Mouse (Mus musculus): Measurements from ENCODE around the gene Cabp4.
"Not testable (repeated sequence)": the region's sequence is repeated elsewhere in the genome, so short reads cannot be mapped to it uniquely, and the experiment has no call there.

The Cabp4 gene

GRCm38 (mm10) chr19:4147022-4147405 lies 3.2 kb upstream of the Cabp4 start:
- DNase-seq (ENCODE audit: low read depth, low spot score) = no peak

GRCm38 (mm10) chr19:4146366-4147021 lies 2.7 kb upstream of the Cabp4 start:
- no peak for DNase-seq (ENCODE audit: low read depth, low spot score)

GRCm38 (mm10) chr19:4145936-4146335 lies 2.1 kb upstream of the Cabp4 start:
- DNase-seq (ENCODE audit: low read depth, low spot score) = peak; percentile 62

- no peak for DNase-seq (ENCODE audit: low read depth, low spot score)
Measured at GRCm38 (mm10) chr19:4144550-4145498, 991 bp upstream of the Cabp4 start.

GRCm38 (mm10) chr19:4142416-4143173 lies 1.2 kb downstream of the Cabp4 start:
- no peak for DNase-seq (ENCODE audit: low read depth, low spot score)

- DNase-seq (ENCODE audit: low read depth, low spot score) = no peak
Measured at GRCm38 (mm10) chr19:4140147-4140546, 3.7 kb downstream of the Cabp4 start.

- DNase-seq (ENCODE audit: low read depth, low spot score) = no peak
Measured at GRCm38 (mm10) chr19:4139446-4139845, 4.4 kb downstream of the Cabp4 start, which contains the start of gene Gpr152. Gene Gpr152, plus strand, starts transcription at chr19:4139787.

GRCm38 (mm10) chr19:4137913-4138312 lies 5.9 kb downstream of the Cabp4 start:
- no peak for DNase-seq (ENCODE audit: low read depth, low spot score)

DNA sequence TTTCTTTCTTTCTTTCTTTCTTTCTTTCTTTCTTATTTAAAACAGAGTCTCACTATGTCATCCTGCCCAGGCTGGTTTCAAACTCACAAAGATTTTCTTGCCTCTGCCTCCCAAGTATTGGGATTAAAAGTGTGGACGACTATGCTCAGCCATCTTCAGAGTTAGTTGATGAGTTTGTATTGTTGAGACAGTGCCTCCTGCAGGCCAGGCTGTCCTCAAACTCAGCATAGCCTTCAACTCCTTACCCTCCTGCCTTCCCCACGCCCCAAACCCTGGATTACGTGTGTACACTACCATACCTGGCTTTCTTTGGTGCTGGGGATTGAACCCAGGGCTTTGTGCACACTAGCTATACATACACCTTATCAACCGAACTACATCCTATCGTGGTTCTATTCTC lies 7.4 kb downstream of the Cabp4 start:
- DNase-seq (ENCODE audit: low read depth, low spot score) = peak; percentile 62

DNA sequence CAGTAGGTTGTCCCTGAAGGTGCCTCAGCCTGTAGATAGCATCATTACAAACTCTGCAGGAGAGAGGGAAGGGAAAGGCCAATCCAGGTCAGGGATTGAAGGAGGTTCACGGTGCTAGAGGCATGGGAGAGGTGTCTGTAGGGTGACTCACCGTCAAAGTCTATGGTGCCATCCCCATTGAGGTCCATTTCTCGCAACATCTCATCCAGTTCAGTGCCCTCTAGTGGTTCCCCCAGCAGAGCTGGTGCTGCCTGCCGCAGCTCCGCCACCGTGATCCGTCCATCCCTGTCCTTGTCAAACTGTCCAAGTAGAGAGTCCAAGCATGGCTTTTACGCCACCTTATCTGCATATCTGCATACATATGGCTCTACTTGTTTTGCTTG lies 7.9 kb downstream of the Cabp4 start:
- DNase-seq (ENCODE audit: low read depth, low spot score) = peak; percentile 61

GRCm38 (mm10) chr19:4135229-4135962 lies 8.4 kb downstream of the Cabp4 start:
- DNase-seq (ENCODE audit: low read depth, low spot score) = peak; percentile 35

DNA sequence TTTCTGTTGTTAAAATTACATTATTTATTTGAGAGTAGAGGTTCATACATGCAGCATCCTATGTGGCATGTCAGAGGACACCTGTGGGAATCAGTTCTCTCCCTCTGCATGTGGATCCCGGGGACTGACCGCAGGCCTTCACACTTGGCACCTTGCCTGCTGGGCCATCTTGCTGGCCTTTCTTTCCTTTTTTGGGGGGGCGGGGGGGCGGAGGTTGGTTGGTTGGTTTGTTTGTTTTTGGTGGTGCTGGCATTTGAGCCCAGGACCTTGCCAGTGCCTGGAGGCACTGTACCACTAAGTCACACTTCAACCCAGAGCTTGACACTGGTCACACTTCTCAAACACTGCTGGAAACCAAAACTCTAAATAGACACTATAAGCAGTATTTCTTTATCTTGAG lies 9.5 kb downstream of the Cabp4 start:
- no peak for DNase-seq (ENCODE audit: low read depth, low spot score)

- DNase-seq (ENCODE audit: low read depth, low spot score) = no peak
Measured at GRCm38 (mm10) chr19:4131768-4132167, 12.1 kb downstream of the Cabp4 start.

- no peak for DNase-seq (ENCODE audit: low read depth, low spot score)
Measured at GRCm38 (mm10) chr19:4131075-4131474, 12.8 kb downstream of the Cabp4 start.

DNA sequence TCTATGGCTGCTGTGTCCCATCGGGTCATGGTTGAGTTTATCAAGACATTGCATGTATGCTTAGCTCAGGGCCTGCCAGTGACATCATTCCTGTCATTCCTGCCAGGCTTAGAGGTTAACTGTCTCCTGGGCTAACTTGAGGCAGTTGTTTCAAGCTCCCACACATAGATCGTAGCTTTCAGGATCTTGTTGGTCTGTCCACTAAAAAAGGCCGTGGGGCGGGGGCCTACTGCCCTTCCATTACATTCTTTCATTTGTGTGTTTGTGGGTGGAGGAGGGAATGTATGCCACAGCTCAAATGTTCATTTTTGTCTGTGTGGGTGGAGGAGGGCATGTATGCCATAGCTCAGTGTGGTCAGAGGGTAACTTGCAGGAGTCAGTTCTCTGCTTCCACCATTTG lies 13.7 kb downstream of the Cabp4 start:
- no peak for DNase-seq (ENCODE audit: low read depth, low spot score)

DNA sequence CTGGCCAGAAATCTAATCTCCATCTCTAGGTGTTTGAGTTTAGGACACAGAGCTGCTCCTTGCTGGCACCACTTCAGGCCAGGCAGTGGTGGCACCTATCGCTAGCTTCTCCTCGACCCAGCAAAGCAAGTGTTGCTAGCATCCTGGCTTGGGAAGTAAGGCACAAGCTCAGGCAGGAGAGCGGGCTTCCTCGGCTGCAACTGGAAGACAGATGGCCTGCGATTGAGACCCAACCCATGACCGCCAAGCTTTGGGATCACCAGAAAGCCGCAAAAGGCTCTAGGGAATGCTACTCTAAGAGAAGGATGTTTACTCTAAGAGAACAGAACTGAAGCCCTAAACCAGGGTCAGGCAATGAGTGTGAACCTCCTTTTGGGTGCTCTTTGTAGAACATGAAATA lies 14.4 kb downstream of the Cabp4 start:
- no peak for DNase-seq (ENCODE audit: low read depth, low spot score)

DNA sequence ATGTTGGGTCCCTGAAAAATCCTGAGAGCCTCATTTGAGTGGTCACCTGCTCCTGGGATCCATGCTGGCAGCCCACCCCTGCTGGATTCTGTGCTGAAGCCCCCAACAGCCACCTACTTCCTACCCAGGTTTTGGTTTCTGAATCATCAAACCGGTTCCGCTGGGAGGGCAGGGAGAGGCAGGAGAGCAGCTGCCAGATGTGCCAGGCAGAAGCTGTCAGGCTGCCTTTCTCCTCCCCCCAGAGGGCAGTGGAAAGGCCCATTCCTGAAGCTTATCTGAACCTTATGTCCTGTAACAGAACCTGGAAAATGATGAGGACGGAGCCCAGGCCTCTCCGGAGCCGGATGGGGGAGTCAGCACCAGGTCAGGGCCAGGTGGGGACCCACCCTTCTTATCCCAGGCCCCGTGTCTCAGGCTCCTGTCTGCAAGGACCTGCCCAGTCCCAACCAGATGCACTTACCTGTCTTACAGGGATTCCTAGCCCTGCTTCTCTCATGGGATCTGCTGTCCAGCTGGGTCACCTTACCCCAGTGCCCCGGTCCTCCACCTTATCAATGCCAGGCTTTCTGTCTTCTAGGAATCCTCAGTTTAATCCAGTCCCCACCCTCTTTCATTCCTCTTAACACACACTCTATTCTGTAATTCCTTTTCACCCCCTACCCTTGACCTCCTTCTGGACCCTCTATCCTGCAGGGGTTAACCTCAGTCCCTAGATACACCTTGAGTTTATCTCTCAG lies 16.9 kb downstream of the Cabp4 start:
- DNase-seq (ENCODE audit: low read depth, low spot score) = no peak

DNA sequence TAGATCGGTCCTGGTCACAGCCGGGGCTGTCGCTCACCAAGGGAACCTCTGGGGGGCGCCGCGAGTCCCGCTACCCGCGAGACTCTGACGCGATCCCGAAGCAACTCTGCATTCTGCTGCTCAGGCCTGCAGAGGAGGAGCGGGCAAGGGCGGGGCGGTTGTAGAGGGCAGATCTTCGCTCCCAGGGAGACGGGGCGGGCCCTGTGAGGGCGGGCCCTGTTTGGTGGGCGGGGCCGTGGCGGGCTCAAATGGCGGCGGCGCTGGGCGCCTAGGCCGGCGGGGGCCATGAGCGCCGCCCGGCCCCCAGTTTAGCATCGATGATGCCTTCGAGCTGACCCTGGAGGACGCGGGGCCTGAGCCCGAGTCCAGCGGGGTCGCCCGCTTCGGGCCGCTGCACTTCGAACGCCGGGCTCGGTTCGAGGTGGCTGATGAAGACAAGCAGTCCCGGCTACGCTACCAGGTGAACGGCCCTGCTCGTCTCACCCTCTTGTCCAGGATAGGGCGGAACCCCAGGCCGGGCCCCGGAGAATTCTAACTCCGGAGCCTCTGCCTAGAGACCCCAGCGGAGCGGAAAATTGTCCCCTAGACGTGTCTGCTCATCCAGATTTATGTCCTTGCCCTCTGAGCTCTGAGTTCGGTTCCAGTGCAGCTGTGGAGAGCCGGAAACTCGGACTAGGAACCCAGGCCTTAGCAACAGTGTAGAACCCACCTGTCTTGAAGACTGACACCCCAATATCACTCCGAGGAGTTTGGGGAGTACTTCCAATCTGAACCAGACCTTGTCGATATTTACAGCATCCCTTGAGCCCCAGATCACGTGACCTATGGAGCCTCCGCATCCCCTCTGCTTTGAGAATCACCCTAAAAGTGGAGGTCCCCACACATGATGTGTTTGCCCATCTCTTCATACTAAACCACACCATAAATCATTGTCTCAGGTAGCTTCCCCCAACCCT lies 17.8 kb downstream of the Cabp4 start, which contains the start of gene Aip:
TSS of gene Aip (minus strand) at position 118 of the 956 bp plus-strand sequence.
- DNase-seq (ENCODE audit: low read depth, low spot score) = peak; percentile 99

- not testable (repeated sequence) for DNase-seq (ENCODE audit: low read depth, low spot score)
Measured at GRCm38 (mm10) chr19:4125268-4125667, 18.6 kb downstream of the Cabp4 start.

Data from ZHBTc4 (cell line).